Mouse (Mus musculus) layer of hippocampus, adult 9-11 months (tissue): ENCODE results near the gene Hist2h3b.

Source experiments
- DNase-seq: peaks from one replicate; pipeline ENCODE4 v3.0.0; 2022

The Hist2h3b gene

GRCm38 (mm10) chr3:96300706-96301529 lies 32.5 kb downstream of the Hist2h3b start:
- DNase-seq: peak; percentile 86

- DNase-seq: no peak
Measured at GRCm38 (mm10) chr3:96302076-96302475, 33.6 kb downstream of the Hist2h3b start.

GRCm38 (mm10) chr3:96306506-96306905 lies 38.1 kb downstream of the Hist2h3b start:
- DNase-seq: no peak

GRCm38 (mm10) chr3:96309441-96309840 lies 41.0 kb downstream of the Hist2h3b start:
- no peak for DNase-seq

GRCm38 (mm10) chr3:96312341-96313098 lies 44.1 kb downstream of the Hist2h3b start:
- peak; percentile 49 for DNase-seq
